Mouse (Mus musculus): ENCODE data around the gene Ugt1a2.
"Not testable (repeated sequence)": the region's sequence is repeated elsewhere in the genome, so short reads cannot be mapped to it uniquely, and the experiment has no call there.

Gene Ugt1a2

DNA sequence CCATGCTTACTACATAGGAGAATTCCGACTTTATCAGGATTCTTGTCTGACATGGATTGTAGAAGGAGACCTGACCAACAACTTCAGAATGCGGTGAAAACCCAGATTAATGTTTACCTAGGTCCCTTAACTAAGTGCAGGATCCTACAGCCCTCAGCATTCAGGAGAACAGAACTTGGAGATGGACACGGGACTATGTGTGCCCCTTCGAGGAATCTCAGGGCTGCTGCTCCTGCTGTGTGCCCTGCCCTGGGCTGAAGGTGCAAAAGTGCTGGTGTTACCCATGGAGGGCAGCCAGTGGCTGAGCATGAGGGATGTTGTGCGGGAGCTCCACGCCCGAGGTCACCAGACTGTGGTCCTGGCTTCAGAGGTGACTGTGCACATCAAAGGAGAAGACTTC lies at the start of gene Ugt1a2:
Ugt1a2 (plus strand) TSS at position 146 of the 400 bp plus-strand sequence.
- no peak for DNase-seq

DNA sequence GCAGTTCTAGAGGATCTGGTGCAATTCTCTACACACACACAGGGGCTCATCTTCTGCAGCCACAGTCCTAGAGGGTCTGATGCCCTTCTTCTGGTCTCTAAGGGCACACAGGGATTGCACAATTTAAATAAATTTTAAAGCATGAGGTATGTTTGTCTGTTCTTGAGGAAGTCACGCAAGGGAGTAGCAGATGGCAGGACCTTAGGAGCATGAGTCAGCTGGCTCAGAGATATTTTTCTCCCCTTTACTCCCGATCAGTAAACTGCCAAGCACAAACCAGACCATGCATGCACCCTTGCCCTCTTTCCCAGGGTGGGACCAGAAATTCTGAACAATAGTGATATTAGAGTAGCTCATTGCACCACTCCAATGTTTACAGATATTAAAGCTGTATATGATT lies 42.0 kb upstream of the Ugt1a2 start:
- DNase-seq, result no peak

DNA sequence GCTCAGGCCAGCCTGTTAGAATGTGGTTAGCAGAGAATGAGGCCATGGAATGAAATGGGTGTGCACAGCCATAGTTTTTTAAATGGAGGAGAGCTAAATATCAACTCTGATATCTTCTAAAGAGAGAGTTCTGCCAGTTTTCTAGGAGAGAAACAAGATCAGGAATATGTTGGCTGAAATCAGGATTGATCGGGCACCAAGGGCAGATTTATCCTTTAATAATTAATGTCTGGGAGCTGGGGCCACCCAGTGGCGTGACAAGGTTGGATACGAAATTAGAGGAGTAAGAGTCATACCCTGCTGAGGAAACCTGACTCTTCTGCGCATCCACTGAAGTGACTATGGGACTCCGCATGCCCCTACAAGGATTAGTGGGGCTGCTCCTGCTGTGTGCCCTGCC lies 34.7 kb upstream of the Ugt1a2 start, which contains the start of gene Ugt1a5:
Ugt1a5 (plus strand) TSS at position 302 of the 400 bp plus-strand sequence.
- DNase-seq, result no peak

DNA sequence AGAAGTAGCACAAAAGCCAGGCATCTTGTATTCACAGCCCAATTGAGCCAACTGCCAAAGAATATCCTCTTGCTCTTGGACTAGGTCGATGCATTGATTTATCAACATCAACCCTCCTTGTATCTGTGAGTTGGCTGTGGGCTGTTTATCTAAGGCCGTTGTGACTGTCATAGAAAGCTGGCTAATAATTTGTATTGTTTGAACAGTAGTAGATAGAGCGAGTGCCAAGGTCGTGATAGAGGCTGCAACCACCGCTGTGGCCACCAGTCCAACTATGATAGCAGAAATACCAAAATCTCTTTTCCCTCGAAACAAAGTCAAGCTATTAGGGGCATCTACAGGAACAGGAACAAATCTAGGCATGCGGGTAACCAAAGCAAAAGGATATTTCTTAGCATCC lies 28.2 kb upstream of the Ugt1a2 start:
- not testable (repeated sequence) for DNase-seq

DNA sequence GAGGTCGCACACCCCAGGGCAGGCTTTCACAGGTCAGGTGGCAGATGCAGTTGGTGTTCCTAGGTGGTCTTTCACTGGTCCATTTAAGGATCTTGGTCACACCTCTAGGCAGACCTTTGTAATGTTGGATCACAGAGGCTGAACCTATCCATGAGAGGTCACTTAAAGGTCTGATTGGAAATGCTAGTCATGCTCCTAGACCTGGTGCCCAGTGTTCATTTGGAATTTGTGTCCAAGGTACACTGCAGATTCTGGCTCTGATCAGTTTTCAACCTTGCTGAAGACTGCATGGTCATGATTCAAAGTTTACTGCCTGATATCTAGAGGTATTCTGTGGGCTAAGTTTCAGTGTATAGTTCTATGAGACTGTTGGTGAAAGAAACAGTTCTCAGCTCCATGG lies 20.7 kb upstream of the Ugt1a2 start:
- no peak for DNase-seq

DNA sequence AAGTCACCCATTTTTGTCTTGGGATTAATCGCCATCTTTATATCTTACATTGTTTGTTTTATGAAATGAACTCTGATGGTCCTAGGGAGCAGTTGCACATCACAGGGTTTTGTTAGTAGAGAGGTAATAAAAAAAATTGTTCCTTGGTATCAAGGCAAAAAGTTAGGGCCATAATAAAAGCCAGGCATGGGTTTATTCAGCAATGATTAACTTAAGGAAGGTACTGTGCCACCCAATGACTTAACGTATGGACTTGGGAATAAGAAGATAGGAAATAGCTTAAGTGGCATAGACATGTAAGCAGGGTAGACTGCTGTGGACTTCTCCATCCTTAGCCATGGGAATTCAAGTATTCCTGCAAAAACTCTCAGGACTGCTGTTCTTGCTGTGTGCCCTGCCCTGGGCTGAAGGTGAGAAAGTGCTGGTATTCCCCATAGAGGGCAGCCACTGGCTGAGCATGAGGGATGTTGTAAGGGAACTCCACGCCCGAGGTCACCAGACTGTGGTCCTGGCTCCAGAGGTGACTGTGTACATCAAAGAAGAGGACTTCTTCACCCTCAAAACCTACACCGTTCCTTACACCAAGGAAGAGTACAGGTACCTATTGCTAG lies 14.0 kb upstream of the Ugt1a2 start:
- DNase-seq, result no peak

DNA sequence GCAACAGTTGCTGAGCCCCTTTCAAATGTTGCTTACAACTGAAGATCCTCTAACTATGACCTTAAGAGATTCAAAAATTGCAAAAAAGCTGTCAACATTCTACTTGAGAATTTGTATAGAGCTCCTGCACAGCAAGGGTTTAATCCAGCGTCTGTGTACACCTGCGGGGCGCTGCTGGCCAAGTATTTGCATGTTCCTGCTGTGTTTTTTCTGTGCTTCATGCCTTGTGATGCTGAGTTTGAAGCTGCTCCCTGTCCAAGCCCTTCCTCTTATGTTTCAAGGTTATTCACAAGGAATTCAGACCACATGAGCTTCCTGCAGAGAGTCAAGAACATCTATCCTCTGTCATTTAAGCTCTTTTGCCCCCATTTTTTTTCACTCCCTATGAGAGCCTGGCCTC lies 8.3 kb upstream of the Ugt1a2 start:
- no peak for DNase-seq

DNA sequence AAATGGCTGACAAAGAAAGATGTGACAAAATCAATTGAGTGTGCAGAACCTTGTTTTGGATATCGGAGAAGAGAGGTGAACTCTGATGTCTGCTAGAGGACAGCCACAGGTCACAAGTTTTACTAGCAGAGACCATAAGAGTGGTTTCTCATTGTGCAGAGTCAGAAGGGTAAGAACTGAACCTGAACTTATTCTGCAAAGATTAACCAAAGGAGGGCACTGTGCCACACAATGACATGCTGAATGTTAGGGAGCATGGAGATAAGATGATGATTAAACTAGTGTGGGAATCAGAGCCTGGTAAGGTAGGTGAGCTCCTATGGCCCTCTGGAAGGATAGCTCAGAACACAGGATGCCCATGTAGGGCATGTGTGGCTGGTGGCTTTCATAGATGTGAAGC lies 4.7 kb upstream of the Ugt1a2 start:
- no peak for DNase-seq

DNA sequence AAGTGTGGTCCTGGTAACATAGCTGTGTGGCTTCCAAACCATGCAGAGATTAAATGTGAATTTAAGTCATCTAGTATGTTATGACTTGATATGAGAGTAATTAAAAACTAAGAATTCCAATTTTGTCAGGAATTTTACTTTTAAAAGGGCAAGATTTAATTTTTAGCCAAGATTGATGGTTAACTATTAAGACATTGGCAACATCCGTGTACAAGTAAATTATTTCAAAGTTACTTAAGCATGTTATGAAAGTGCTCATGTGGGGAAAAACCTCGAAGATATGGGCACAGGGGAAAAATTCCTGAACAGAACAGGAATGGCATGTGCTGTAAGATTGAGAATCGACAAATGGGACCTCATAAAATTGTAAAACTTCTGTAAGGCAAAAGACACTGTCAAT lies 3.0 kb upstream of the Ugt1a2 start:
- no peak for DNase-seq

DNA sequence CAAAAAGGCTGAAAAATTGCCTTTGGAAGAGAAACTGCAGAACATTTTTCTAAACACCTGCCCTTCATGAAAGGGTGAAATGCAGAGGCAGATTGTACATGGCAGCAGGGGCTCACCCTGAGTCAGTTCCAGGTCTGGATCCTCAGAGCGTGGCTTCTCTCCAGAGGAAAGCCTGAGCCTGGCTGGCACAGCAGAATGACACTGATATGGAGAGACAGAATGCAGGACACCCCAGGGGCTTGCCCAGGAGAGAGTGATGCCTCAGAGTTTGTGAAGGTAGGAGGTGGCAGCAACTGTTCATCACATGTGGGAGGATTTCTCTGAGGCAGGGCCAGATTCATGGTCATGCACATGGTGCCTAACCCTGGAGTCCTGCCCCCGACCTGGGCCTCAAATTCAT lies 405 bp upstream of the Ugt1a2 start:
- DNase-seq, result no peak

DNA sequence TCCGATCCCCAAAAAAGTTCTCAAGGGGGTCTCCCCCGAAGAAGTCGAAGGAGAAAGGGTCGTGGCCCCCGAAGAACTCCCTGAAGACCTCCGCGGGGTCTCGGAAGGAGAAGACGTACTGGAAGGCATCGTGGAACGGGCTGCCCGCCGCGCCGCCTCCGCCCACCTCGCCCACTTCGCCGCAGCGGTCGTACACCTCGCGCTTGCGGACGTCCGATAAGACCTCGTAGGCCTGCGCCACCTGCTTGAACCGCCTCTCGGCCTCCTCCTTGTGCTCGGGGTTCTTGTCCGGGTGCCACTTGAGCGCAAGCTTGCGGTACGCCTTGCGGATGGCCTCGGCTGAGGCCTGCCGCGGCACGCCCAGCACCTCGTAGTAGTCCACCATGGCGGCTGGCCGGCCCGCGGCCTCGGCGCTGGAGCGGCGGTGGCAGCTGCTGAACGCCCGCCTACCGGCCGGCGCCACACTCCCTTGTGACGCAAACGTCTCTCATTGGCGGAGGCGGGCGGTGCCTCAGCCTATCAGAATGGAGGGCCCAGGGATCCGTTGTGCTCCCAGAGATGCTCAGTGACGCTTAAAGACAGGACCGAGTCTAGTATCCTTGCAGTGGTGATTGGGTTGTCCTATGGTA lies 5.0 kb downstream of the Ugt1a2 start, which contains the start of gene Dnajb3:
Dnajb3 (minus strand) TSS at position 489 of the 629 bp plus-strand sequence.
- DNase-seq, result peak; percentile 62 to 67

DNA sequence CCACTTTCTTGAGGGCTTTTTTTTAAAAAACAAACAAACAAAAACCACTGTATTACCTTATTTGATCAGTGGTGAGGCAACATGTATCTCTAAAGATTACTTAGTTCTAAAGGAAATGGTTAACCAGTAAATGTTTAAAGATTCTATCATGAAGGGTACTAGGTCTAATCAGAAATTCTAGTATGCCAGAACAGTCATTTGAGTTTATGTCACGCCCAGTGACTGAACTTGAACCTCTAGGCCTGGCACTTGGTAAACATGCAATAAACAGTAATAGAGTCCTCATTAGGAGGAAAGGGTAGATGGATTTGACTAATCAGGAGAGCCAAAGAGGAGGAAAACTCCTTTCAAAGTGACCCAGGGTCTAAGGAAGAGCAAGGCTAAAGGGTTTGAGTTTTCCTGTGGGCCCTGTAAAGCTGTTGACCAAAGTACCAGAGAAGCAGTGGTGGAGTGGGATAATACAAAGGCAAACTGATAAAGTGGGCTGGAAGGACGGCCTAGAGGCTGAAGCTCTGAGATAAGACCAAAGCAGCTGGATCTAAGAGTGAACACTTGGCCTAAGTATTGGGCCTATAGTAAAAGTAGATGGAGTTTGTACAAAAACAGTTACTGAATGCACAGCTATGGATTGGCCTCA lies 6.6 kb downstream of the Ugt1a2 start:
- no peak for DNase-seq

DNA sequence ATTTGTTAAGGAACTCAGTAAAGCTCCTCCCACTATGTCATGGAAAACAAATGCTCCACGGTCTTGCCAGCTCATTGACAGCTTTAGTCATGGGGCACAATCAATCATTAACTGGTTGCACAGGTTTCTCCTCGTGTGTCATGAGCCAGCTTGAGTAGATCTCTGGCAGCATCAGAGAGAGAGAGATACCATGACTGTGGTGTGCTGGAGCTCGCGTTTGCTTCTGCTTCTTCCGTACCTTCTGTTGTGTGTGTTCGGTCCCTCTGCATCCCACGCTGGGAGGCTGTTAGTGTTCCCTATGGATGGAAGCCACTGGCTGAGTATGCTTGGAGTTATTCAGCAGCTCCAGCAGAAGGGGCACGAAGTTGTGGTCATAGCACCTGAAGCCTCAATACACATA lies 11.4 kb downstream of the Ugt1a2 start, which contains the start of gene Ugt1a1:
Ugt1a1 (plus strand) TSS at position 148 of the 400 bp plus-strand sequence.
- no peak for DNase-seq

DNA sequence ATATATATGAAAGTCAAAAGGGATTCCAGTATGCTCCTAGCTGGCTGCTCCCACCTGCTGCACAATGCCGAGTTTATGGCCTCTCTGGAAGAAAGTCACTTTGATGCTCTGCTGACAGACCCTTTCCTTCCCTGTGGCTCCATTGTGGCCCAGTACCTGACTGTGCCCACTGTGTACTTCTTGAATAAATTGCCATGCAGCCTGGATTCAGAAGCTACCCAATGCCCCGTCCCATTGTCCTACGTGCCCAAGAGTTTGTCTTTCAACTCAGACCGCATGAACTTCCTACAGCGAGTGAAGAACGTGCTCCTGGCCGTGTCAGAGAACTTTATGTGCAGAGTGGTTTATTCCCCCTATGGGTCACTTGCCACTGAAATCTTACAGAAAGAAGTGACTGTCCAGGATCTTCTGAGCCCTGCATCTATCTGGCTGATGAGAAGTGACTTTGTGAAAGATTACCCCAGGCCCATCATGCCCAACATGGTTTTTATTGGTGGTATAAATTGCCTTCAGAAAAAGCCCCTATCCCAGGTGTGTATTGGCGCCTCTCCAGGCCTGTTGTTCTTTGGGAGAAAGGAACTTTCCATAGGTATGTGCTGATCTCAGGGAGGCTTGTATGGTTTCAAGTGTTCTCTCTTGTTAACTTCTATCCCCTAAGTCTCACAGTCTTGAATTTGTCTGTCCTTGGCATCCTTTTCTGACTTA lies 12.1 kb downstream of the Ugt1a2 start:
- DNase-seq, result no peak

DNA sequence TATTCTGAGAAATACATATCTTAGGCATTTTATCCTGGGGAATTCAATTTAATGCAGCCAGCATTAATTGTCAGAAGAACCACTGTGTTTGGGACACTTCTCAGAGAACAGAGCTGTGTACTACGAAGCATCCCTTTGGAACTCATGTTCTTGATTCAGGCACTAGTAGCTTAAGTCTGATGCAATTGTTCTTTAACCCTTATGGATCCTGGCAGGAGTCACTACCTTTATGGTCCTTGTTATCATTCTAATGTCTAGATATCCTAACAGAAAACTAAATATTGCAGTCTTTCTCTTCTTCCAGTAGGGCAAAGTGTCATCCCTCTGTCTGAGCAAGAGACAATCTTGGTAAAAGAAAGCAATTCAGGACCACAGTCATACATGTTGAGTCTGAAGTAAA lies 12.7 kb downstream of the Ugt1a2 start:
- DNase-seq, result no peak

DNA sequence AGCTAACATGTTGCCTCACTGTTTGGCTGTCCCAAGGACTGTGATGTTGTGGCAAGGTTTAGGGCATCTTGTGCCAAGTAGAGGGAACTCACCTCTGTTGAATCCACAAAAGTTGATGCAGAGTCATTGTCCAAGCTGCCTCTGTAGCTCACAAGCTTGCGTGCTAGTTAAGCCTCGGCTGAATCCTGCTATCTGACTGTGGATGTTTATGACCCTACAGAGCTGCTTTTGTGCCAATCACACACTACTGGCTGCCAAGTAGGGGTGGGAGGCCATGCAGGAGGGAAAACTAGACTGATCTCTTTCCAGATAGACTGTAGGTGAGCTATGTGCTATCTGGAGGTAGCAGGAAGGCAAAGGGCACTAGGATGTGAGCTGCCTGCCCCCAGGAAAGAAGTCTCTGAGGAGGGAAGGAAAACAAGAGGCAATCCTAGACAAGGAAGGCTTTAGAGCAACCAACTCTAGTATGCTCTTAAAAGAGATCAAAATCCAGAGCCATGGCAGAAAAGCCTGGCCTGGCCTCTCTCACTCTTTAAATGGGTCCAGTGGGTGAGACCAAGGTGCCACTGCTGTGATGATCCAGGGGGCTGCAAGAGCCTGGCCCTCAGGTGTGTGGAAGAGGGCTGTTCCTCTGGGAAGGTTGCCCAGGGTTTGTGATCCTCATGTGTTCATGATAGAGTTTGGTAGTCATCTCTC lies 13.5 kb downstream of the Ugt1a2 start:
- no peak for DNase-seq

DNA sequence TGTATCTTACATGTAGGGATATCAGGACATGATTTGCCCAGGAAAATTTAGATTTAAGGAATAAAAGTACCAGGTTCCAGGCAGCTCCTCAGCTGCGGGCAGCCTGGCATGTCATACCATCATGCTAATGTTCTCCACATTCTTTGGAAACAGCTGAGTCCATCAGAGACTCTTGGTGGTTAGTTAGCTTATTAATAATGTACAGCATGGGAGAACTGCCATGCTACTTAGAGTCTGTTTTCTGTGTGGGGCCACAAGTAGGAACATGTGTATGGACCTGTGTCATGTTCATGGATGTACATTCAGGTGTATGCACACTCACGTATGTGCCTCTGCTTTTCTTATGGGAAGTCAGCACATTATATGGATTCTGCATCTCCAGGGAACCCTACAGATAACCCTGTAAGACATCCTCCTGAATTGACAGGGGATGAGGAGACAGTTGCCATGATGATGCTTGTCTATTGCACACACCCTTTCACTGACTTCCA lies 14.1 kb downstream of the Ugt1a2 start:
- no peak for DNase-seq

DNA sequence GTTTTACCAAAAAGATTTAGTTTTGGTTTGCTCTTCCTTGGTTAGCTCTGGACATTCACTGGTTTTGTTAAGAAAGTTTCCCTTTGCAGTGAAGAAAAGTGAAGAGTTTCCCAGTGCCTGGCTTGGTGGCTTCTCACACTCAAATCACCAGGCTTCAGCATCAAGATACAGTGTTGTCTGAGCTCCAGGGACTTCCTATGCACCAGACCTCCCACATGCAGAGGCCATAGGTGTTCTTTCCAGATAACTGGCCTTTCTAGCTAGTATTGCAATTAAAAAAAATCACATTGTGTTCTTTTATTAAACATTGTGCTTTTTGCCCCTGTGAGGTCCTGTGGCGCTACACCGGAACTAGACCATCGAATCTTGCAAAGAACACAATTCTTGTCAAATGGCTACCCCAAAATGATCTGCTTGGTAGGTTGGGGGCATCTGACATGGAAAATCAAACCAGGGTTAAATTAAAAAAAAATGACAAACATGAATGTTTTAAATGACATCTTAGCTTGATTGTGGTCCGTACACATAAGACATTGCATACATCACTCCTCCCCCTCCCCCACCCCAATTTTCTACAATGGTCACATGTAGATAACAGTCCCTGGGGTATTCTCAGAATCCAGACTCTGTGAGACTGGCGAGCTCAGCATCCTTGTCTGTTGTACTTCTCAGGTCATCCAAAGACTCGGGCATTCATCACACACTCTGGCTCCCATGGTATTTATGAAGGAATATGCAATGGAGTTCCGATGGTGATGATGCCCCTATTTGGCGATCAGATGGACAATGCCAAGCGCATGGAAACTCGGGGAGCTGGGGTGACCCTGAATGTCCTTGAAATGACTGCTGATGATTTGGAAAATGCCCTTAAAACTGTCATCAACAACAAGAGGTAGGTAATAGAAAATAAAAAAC lies 15.3 kb downstream of the Ugt1a2 start:
- DNase-seq, result no peak

DNA sequence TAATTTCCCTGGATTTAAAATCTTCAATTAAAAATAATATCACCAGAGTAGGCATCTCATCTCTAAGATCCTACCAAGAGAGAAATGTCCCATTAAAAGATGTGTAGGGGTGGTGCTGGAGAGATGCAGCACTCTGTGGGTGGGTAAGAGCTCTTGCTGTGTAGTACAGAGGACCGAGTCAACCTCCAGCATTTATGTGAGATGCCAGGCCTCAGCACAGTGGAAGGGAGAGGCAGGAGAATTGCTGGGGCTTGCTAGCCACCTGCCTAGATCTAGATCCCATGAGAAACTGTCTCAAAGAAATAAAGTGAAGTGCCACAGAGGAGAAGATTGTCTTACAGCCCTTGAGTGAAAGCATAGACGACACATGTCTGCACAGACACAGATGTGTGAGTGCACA lies 16.1 kb downstream of the Ugt1a2 start:
- no peak for DNase-seq

DNA sequence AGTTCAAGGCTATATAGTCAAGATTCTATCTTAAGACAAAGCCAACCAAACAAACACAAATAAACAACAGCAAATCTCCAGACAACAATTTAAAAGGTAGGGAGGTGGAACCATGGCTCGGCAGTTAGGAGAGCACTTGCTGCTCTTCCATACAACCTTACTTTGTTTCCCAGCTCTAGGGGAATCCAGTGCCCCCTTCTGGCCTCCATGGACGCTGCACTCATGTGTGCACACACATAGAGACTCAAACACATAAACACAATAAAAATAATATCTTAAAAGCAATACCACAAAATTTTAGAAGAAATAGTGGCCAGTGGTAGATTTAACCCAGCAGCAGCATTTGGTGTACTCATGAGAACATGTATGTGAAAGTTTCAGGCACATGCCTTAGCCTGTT lies 16.7 kb downstream of the Ugt1a2 start:
- no peak for DNase-seq

DNA sequence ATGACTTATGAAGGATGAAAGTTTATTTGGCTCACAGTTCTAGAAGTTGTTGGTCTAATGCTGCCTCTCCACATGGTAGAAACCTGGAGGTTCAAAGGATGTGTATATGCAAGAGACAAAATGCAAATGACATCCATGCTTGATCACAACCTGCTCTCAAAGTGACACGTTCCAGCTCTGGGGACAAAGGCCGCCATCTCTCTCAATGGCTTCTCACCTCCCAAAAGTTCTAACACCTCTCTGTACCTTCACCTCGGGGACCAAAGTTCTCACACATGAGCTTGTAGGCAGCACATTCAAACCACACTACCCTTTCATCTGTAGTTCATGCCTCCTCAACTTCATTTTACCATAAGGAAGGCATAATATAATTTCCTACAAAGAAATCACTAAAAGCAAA lies 17.2 kb downstream of the Ugt1a2 start:
- DNase-seq, result no peak

DNA sequence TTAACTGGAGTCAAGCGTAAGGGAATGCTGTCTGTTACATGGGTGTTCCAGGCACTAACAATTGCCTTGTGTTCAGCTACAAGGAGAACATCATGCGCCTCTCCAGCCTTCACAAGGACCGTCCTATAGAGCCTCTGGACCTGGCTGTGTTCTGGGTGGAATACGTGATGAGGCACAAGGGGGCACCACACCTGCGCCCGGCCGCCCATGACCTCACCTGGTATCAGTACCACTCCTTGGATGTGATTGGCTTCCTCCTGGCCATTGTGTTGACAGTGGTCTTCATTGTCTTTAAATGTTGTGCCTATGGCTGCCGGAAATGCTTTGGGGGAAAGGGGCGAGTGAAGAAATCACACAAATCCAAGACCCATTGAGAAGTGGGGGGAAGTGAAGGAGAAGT lies 17.6 kb downstream of the Ugt1a2 start:
- no peak for DNase-seq
